Mouse (Mus musculus) spleen, adult 2 months (tissue): Measurements from ENCODE around the gene Skor1.

Experiments used
- CTCF ChIP-seq: fragments of 200-500 bp; IDR thresholded peaks from 2 replicates; pipeline ENCODE4 v1.5.1; 2011; ENCODE audit warnings: mild to moderate bottlenecking, inconsistent platforms; ENCODE audit not compliant: insufficient read depth, insufficient read length, insufficient replicate concordance; ENCODE audit errors: extremely low read depth
- POLR2A ChIP-seq: fragments of 200-500 bp; IDR thresholded peaks from 2 replicates; pipeline ENCODE4 v1.6.1; 2011; ENCODE audit warnings: low read depth, low read length, inconsistent platforms

DNA sequence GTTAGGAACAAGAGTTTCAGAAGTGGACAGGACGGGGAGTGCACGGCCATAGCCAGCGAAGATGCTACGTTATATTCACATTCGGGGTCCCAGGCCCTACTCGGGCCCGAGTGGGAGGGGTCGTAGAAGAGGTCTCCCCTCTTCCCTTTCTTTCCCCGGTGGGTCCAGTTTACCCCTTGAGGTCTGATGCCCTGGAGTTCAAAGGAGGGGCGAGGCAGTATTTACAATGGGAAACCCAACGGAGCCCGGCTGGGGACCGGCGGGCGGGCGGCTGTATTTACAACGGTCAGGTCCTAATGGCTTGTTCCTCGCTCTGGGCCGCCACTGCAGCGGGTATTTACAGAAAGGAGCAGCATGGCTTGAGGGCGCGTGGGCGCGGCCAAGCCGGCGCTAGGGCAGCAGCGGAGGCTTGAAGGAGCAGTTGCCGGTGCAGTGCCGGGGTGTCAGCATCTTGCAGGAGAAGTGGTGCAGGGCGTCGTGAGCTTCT, 10.2 kb downstream of the Skor1 start:
- no peak for TF ChIP-seq CTCF
- no peak for TF ChIP-seq POLR2A
